Mouse (Mus musculus) thymus, adult 2 months (tissue): ENCODE data around the gene Dimt1. TPM values are rescaled to one million over a fixed set of nuclear protein-coding genes. Genes with fewer than 3 reads are reported as not detected.

Experiments
- DNase-seq: peaks from one replicate; pipeline ENCODE4 v3.0.0; 2021
- H3K27ac ChIP-seq: fragments of 200-500 bp; 2 replicates; pipeline ENCODE4 v1.5.1; 2012; ENCODE audit warnings: low read length, control low read depth; ENCODE audit not compliant: control insufficient read depth, insufficient read depth
- H3K27me3 ChIP-seq: fragments of 200-500 bp; 2 replicates; pipeline ENCODE4 v1.6.1; 2012; ENCODE audit warnings: mild to moderate bottlenecking, low read length, moderate library complexity, mixed read lengths; ENCODE audit not compliant: control insufficient read depth, insufficient read depth
- H3K36me3 ChIP-seq: fragments of 200-500 bp; 2 replicates; pipeline ENCODE4 v1.6.1; 2012; ENCODE audit warnings: mild to moderate bottlenecking, low read length, moderate library complexity; ENCODE audit not compliant: control insufficient read depth, insufficient read depth
- H3K4me1 ChIP-seq: fragments of 200-500 bp; replicated peaks from 2 replicates; pipeline ENCODE4 v1.6.1; 2012; ENCODE audit warnings: low read length; ENCODE audit not compliant: control insufficient read depth, insufficient read depth
- H3K4me3 ChIP-seq: fragments of 200-500 bp; 2 replicates; pipeline ENCODE4 v1.5.1; 2012; ENCODE audit warnings: mild to moderate bottlenecking, low read length, control low read depth, moderate library complexity; ENCODE audit not compliant: control insufficient read depth, insufficient read depth
- CTCF ChIP-seq: fragments of 200-500 bp; IDR thresholded peaks from 2 replicates; pipeline ENCODE4 v1.5.1; 2012; ENCODE audit warnings: mild to moderate bottlenecking, control low read depth, low read length, moderate library complexity, borderline replicate concordance; ENCODE audit not compliant: control insufficient read depth, poor library complexity, insufficient read depth; ENCODE audit errors: extremely low read depth
- POLR2A ChIP-seq: fragments of 200-500 bp; IDR thresholded peaks from 2 replicates; pipeline ENCODE4 v1.6.1; 2012; ENCODE audit warnings: mild to moderate bottlenecking, low read length, control low read depth, moderate library complexity; ENCODE audit not compliant: control insufficient read depth, poor library complexity, insufficient read depth; ENCODE audit errors: extremely low read depth
- WGBS: fragments of 180-500 bp; shearing (Covaris S2); methylation state at CpG from one replicate; pipeline ENCODE4 v1.1.7; 2018; 5-methylcytosine and 5-hydroxymethylcytosine counted together
- polyA plus RNA-seq: library from polyadenylated mRNA; depleted of rRNA; stranded (reverse); fragments of >200 nt; gene quantifications from 2 replicates; pipeline ENCODE4 v1.2.3, GENCODE M21; 2012

Gene Dimt1
- polyA plus RNA-seq, 1 experiment: 8.6 TPM

DNA sequence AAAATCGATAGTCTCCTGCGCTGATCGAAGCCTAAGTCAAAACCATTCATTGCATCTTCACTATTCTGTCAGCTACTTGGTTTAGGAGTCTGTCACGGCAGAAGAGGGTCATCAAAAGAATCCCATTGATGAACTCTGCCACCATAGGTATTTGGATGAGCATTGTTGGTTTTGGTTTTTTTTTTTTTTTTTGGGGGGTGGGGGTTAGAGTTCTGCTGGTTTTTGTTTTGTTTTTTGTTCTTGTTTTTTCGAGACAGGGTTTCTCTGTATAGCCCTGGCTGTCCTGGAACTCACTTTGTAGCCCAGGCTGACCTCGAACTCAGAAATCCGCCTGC lies 9.8 kb upstream of the Dimt1 start:
- 32% methylated on average over 7 of the region's 7 CpGs for WGBS
- TF ChIP-seq CTCF (no peak), POLR2A (no peak)
- H3K36me3 ChIP-seq: no peaks in the 10 kb centered on the region

GRCm38 (mm10) chr13:106941211-106941976 lies 5.5 kb upstream of the Dimt1 start:
- no peak overlapping the region for H3K27ac ChIP-seq
- TF ChIP-seq CTCF (no peak), POLR2A (no peak)
- H3K27me3 ChIP-seq: no peaks in the 10 kb centered on the region
- WGBS: 76% methylated on average over 7 of the region's 7 CpGs
- no peak for DNase-seq
- H3K36me3 ChIP-seq: no peaks in the 10 kb centered on the region
- no peak overlapping the region for H3K4me3 ChIP-seq
- H3K4me1 ChIP-seq: no peaks in the 10 kb centered on the region

More for the DNA sequence above, 9.8 kb upstream of the Dimt1 start:
- DNase-seq: no peak
- Histone ChIP-seq H3K27me3 (no peaks in the 10 kb centered on the region), H3K4me3 (peak overlapping the region; percentile 93), H3K27ac (no peak overlapping the region), H3K4me1 (peaks cover 4% of the 10 kb centered on the region; the same call in 1 of the 2 replicates)

GRCm38 (mm10) chr13:106942721-106943120 lies 4.2 kb upstream of the Dimt1 start:
- no peak for DNase-seq
- WGBS: 91% methylated on average over 1 of the region's 1 CpGs
- H3K4me3 ChIP-seq: no peak overlapping the region
- H3K27me3 ChIP-seq: no peaks in the 10 kb centered on the region
- H3K4me1 ChIP-seq: 0 out of 2 replicates have a peak, but pooled peaks cover 2% of the 10 kb centered on the region
- no peak overlapping the region for H3K27ac ChIP-seq
- no peaks in the 10 kb centered on the region for H3K36me3 ChIP-seq
- no peak for TF ChIP-seq POLR2A
- TF ChIP-seq CTCF: no peak

GRCm38 (mm10) chr13:106945518-106945917 lies 1.4 kb upstream of the Dimt1 start:
- H3K27me3 ChIP-seq: no peaks in the 10 kb centered on the region
- no peaks in the 10 kb centered on the region for H3K36me3 ChIP-seq
- H3K27ac ChIP-seq: no peak overlapping the region
- TF ChIP-seq POLR2A (no peak), CTCF (no peak)
- H3K4me1 ChIP-seq: 0 out of 2 replicates have a peak, but pooled peaks cover 2% of the 10 kb centered on the region
- no peak for DNase-seq
- H3K4me3 ChIP-seq: no peak overlapping the region
- 71% methylated on average over 9 of the region's 9 CpGs for WGBS

- H3K4me3 ChIP-seq: peak overlapping the region; percentile 95
- no peaks in the 10 kb centered on the region for H3K27me3 ChIP-seq
These were observed 656 bp downstream of the Dimt1 start for GRCm38 (mm10) chr13:106947583-106947982.

DNA sequence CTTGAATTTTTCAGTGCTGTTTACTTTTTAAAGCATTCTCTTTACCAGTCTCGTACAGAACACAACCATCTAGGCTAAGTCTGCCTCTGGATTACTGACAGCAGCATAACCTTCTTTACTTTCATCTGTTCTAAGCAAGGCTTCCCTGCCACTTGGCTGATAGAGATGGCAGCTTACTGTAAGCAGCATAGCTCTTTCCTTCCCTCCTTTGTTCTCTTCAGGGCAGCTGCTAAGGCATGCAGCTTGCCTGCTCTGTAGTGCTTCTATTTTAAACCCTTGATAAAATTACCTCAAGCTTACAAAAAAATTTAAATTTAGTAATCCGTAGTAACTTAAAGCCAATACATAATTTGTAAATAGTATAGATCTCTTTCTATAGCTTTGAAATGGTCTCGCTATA lies 8.0 kb downstream of the Dimt1 start:
- H3K27me3 ChIP-seq: no peaks in the 10 kb centered on the region
- no peak overlapping the region for H3K4me3 ChIP-seq
- H3K4me1 ChIP-seq: no peaks in the 10 kb centered on the region
- 99% methylated on average over 3 of the region's 3 CpGs for WGBS
- DNase-seq: no peak
- peaks cover 37% of the 10 kb centered on the region for H3K36me3 ChIP-seq
- TF ChIP-seq CTCF (no peak), POLR2A (no peak)
- H3K27ac ChIP-seq: no peak overlapping the region

More at GRCm38 (mm10) chr13:106947583-106947982, 656 bp downstream of the Dimt1 start:
- no peak for DNase-seq
- no peak overlapping the region for H3K27ac ChIP-seq
- H3K36me3 ChIP-seq: peaks cover 10% of the 10 kb centered on the region
- TF ChIP-seq CTCF (no peak), POLR2A (no peak)
- H3K4me1 ChIP-seq: 0 out of 2 replicates have a peak, but pooled peaks cover 2% of the 10 kb centered on the region
- WGBS: 4% methylated on average over 6 of the region's 6 CpGs

- DNase-seq: no peak
- Histone ChIP-seq H3K36me3 (peaks cover 46% of the 10 kb centered on the region), H3K27me3 (no peaks in the 10 kb centered on the region), H3K4me1 (no peaks in the 10 kb centered on the region), H3K27ac (no peak overlapping the region), H3K4me3 (no peak overlapping the region)
- WGBS: 96% methylated on average over 4 of the region's 4 CpGs
- TF ChIP-seq CTCF: no peak
- no peak for TF ChIP-seq POLR2A
These were observed 10.6 kb downstream of the Dimt1 start for GRCm38 (mm10) chr13:106957554-106957953.
